Mouse (Mus musculus) forebrain, embryonic 14.5 days (tissue): Measurements from ENCODE around the gene Meox1. TPM values are rescaled to one million over a fixed set of nuclear protein-coding genes. Genes with fewer than 3 reads are reported as not detected.
A peak's percentile ranks its signal among the peaks of the same experiment; 100 is the strongest.

ENCODE experiments used
- ATAC-seq: fragments of 200-750 bp; cut with Nextera tagmentation; 2 replicates; pipeline ENCODE4 v1.8.0; 2017; ENCODE audit warnings: mild to moderate bottlenecking, moderate library complexity
- DNase-seq: peaks from one replicate; pipeline ENCODE4 v3.0.0-alpha.2; 2015; ENCODE audit warnings: low spot score
- H3K27ac ChIP-seq: fragments of 300-500 bp; sonication (generic); 2 replicates; pipeline ENCODE4 v1.5.1; 2014; ENCODE audit warnings: low read depth, mild to moderate bottlenecking, control low read depth, low read length, moderate library complexity
- H3K27me3 ChIP-seq: fragments of 300-500 bp; sonication (generic); replicated peaks from 2 replicates; pipeline ENCODE4 v1.6.1; 2014; ENCODE audit warnings: low read length, control low read depth, mixed read lengths; ENCODE audit not compliant: control insufficient read depth, insufficient read depth
- H3K36me3 ChIP-seq: fragments of 300-500 bp; sonication (generic); 2 replicates; pipeline ENCODE4 v1.6.1; 2014; ENCODE audit warnings: low read length, control low read depth; ENCODE audit not compliant: control insufficient read depth, insufficient read depth
- H3K4me1 ChIP-seq: fragments of 300-500 bp; sonication (generic); 2 replicates; pipeline ENCODE4 v1.6.1; 2014; ENCODE audit warnings: antibody characterized with exemption, low read length, control low read depth; ENCODE audit not compliant: control insufficient read depth, insufficient read depth
- H3K4me2 ChIP-seq: fragments of 300-500 bp; sonication (generic); 2 replicates; pipeline ENCODE4 v1.6.1; 2014; ENCODE audit warnings: mild to moderate bottlenecking, control low read depth, low read length
- H3K4me3 ChIP-seq: fragments of 300-500 bp; sonication (generic); 2 replicates; pipeline ENCODE4 v1.5.1; 2014; ENCODE audit warnings: low read depth, low read length, control low read depth
- H3K9ac ChIP-seq: fragments of 300-500 bp; sonication (generic); 2 replicates; pipeline ENCODE4 v1.6.1; 2014; ENCODE audit warnings: mild to moderate bottlenecking, low read length, control low read depth, moderate library complexity
- H3K9me3 ChIP-seq: fragments of 300-500 bp; sonication (generic); replicated peaks from 2 replicates; pipeline ENCODE4 v1.6.1; 2016; ENCODE audit warnings: low read length, control low read depth, mixed read lengths; ENCODE audit not compliant: control insufficient read depth
- WGBS: fragments of 180-500 bp; shearing (Covaris S2); extraction: QIAGEN DNeasy Blood & Tissue Kit; methylation state at CpG from one replicate; pipeline ENCODE4 v1.1.7; 2014; 5-methylcytosine and 5-hydroxymethylcytosine counted together
- polyA plus RNA-seq: library from polyadenylated mRNA; unstranded; fragments of >200 nt; fragmentation: Nextera tagmentation; extraction: Ambion mirVana; gene quantifications from 2 replicates; pipeline ENCODE4 v1.2.1, GENCODE M21; 2014

The Meox1 gene
- polyA plus RNA-seq, 1 experiment from 2014 or later = 0.34 TPM

GRCm38 (mm10) chr11:101849286-101849685, 44.9 kb downstream of the Meox1 start:
- Histone ChIP-seq H3K27ac (no peak overlapping the region), H3K4me1 (no peaks in the 10 kb centered on the region), H3K36me3 (no peaks in the 10 kb centered on the region), H3K9me3 (no peaks in the 10 kb centered on the region), H3K9ac (no peak overlapping the region), H3K4me2 (no peak overlapping the region), H3K4me3 (no peak overlapping the region), H3K27me3 (no peaks in the 10 kb centered on the region)
- 82% methylated on average over 4 of the region's 4 CpGs for WGBS
- no peak for ATAC-seq
- no peak for DNase-seq

DNA sequence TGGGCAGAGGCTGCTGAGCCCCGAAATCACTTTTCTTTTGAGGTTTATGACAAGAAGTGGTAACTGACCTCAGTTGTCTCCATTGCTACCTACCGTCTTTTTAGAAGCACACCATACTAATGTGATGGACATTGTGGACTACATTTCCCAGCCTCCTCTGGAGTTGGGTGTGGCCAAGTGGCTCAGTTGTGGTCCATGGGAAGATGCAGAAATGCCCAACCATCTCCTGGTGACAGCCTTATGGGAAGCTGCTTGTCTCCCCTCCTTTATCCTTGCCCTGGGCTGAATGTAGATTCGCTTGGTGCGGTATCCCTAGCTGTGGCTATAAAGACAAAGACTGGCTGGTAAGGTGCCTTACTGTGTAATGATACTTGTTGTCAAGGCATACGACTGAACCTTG, 46.7 kb downstream of the Meox1 start:
- H3K9ac ChIP-seq = no peak overlapping the region
- ATAC-seq (no peak), DNase-seq (no peak)
- no peak overlapping the region for H3K4me2 ChIP-seq
- H3K27ac ChIP-seq = no peak overlapping the region
- H3K4me3 ChIP-seq = no peak overlapping the region
- H3K9me3 ChIP-seq = no peaks in the 10 kb centered on the region
- H3K4me1 ChIP-seq = no peaks in the 10 kb centered on the region
- H3K27me3 ChIP-seq = no peaks in the 10 kb centered on the region
- no peaks in the 10 kb centered on the region for H3K36me3 ChIP-seq
- WGBS = 84% methylated on average over 5 of the region's 5 CpGs

DNA sequence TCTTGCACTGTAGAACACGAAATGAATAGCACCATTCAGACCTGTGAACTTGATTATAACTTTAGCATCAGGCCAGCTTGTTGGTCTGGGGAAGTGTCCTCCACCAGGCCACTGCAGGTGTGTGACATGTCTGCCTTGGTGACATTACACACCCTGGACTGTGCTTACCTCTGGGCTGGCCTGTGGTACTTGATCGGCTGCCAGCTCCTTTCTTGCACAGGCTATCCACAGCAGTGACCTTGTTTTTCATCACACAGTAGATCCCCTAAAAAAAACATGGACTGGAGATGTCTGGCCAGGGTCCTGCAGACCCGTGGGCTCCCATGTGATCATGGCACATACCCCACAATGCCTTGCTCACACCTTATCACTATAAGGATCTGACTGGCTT, 51.4 kb downstream of the Meox1 start:
- Histone ChIP-seq H3K27ac (no peak overlapping the region), H3K9ac (no peak overlapping the region), H3K4me3 (no peak overlapping the region), H3K9me3 (no peaks in the 10 kb centered on the region), H3K4me1 (no peaks in the 10 kb centered on the region), H3K4me2 (no peak overlapping the region), H3K36me3 (no peaks in the 10 kb centered on the region), H3K27me3 (no peaks in the 10 kb centered on the region)
- no peak for DNase-seq
- no peak for ATAC-seq
- 84% methylated on average over 3 of the region's 3 CpGs for WGBS

- DNase-seq = no peak
- Histone ChIP-seq H3K9me3 (no peaks in the 10 kb centered on the region), H3K9ac (no peak overlapping the region), H3K4me1 (no peaks in the 10 kb centered on the region), H3K4me2 (no peak overlapping the region), H3K36me3 (no peaks in the 10 kb centered on the region), H3K27ac (no peak overlapping the region), H3K4me3 (no peak overlapping the region), H3K27me3 (no peaks in the 10 kb centered on the region)
- WGBS = 85% methylated on average over 15 of the region's 15 CpGs
- ATAC-seq = no peak
Measured at GRCm38 (mm10) chr11:101841998-101842772, 52.0 kb downstream of the Meox1 start.

DNA sequence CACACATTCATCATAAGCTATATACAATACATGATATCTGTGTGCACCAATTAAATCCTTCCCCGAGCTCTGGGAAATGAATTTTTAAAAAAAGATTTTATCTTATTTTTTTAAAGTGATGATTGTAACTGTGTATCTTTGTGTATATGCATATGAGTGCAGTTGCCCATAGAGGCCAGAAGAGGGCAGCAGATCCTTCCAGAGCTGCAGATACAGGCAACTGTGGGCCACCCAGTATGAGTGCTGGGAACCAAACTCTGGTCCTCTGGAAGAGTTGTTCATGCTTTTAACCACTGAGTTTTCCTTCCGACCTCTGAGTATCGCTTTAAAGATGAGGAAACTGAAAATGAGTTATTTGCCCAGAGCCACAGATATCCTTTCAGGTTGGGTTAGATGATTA, 53.8 kb downstream of the Meox1 start:
- no peak for ATAC-seq
- no peak overlapping the region for H3K9ac ChIP-seq
- H3K4me2 ChIP-seq = no peak overlapping the region
- no peak for DNase-seq
- H3K9me3 ChIP-seq = no peaks in the 10 kb centered on the region
- H3K36me3 ChIP-seq = no peaks in the 10 kb centered on the region
- WGBS = 98% methylated on average over 3 of the region's 3 CpGs
- H3K4me1 ChIP-seq = no peaks in the 10 kb centered on the region
- no peaks in the 10 kb centered on the region for H3K27me3 ChIP-seq
- no peak overlapping the region for H3K4me3 ChIP-seq
- no peak overlapping the region for H3K27ac ChIP-seq

GRCm38 (mm10) chr11:101839426-101839825, 54.7 kb downstream of the Meox1 start:
- Histone ChIP-seq H3K36me3 (no peaks in the 10 kb centered on the region), H3K4me3 (no peak overlapping the region), H3K4me2 (no peak overlapping the region), H3K9me3 (no peaks in the 10 kb centered on the region), H3K27me3 (no peaks in the 10 kb centered on the region), H3K4me1 (no peaks in the 10 kb centered on the region), H3K27ac (no peak overlapping the region), H3K9ac (no peak overlapping the region)
- ATAC-seq (no peak), DNase-seq (peak; percentile 41)
- WGBS = 51% methylated on average over 6 of the region's 8 CpGs

DNA sequence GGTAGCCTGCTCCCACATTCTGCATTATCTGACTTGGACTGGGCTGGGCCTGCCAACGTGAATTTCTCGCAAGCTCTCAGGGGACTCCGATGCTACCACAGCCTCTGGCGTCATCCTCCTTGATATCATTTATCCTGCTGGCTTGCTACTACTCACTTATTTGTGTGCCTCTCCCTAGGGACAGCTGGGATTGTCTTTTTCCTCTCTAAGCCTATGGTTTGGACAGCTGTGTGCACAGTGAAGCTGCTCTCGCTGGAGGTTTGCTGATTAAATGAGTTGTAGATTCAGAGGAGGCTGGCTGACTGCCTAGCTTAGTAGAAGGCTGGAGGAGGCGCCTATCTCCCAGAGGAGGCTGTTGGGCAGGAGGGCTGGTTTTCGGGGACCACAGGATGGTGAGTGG, 62.2 kb downstream of the Meox1 start:
- Histone ChIP-seq H3K4me3 (no peak overlapping the region), H3K9me3 (no peaks in the 10 kb centered on the region), H3K27me3 (no peaks in the 10 kb centered on the region), H3K27ac (no peak overlapping the region), H3K36me3 (no peaks in the 10 kb centered on the region), H3K4me2 (no peak overlapping the region), H3K9ac (no peak overlapping the region), H3K4me1 (no peaks in the 10 kb centered on the region)
- DNase-seq (peak; percentile 51), ATAC-seq (peak; percentile 20; the same call in 1 of the 2 replicates)
- WGBS = 71% methylated on average over 7 of the region's 7 CpGs

DNA sequence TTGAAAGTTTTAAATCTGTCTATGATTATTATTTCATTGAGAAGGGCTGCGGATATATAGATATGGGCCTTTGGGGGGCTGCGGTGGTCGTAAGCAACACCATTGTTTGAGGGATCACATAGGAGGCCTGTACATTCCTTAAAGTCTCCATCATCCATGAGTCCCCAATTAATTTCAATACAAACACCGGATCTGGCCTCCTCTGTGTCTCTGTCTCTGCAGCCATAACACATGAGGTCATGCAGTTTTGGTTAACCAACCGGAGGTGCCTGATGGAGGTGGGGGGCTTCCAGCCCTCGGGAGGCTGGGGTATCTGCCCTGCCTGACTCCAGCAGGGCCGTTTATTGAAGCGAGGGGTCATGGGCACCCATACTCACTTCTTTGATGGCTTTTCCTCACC, 63.6 kb downstream of the Meox1 start:
- Histone ChIP-seq H3K4me3 (no peak overlapping the region), H3K4me2 (no peak overlapping the region), H3K36me3 (no peaks in the 10 kb centered on the region), H3K9me3 (no peaks in the 10 kb centered on the region), H3K9ac (no peak overlapping the region), H3K4me1 (no peaks in the 10 kb centered on the region), H3K27me3 (no peaks in the 10 kb centered on the region), H3K27ac (no peak overlapping the region)
- DNase-seq (no peak), ATAC-seq (no peak)
- WGBS = 62% methylated on average over 8 of the region's 8 CpGs

DNA sequence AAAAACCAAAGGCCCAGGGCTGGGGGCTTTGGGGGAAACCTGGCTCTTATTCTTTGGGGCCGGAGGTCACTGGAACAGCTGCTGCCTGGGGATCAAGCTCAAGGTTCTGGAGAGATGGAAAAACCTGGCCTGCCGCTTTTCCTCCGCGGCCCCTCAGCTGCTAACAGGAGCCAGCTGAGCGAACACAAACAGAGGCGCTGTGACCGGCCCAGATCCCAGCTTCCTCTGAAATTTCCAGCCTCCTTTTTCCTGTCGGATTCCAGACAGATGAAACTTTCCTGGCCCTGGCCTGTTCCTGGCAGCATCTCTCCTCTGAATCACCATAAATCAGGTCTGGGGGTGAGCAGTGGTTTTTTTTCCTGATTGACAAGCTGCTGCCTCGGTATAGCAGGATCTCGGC, 64.1 kb downstream of the Meox1 start:
- no peaks in the 10 kb centered on the region for H3K27me3 ChIP-seq
- H3K4me2 ChIP-seq = no peak overlapping the region
- DNase-seq (peak; percentile 30), ATAC-seq (no peak)
- H3K9ac ChIP-seq = no peak overlapping the region
- 32% methylated on average over 10 of the region's 10 CpGs for WGBS
- no peak overlapping the region for H3K27ac ChIP-seq
- no peaks in the 10 kb centered on the region for H3K9me3 ChIP-seq
- no peaks in the 10 kb centered on the region for H3K36me3 ChIP-seq
- no peak overlapping the region for H3K4me3 ChIP-seq
- H3K4me1 ChIP-seq = no peaks in the 10 kb centered on the region
